Mouse (Mus musculus): Measurements from ENCODE around the gene Dctn2.

- TF ChIP-seq POLR2A (IDR thresholded peaks at IDR 0.05; ENCODE audit: low read depth, low read length) (no peak), CTCF (IDR thresholded peaks at IDR 0.05; ENCODE audit: extremely low read depth, insufficient read depth, insufficient read length, insufficient replicate concordance) (no peak)
Measured at GRCm38 (mm10) chr10:127272371-127272770, 6.2 kb downstream of the Dctn2 start.

All from spleen, adult 2 months (tissue).